Comparison of ENCODE assay signal across 8 mouse cellular contexts in genomic region chr10:112002544-112003215, GRCm38 (mm10). TPM values are rescaled to one million over a fixed set of nuclear protein-coding genes. Genes with fewer than 3 reads are reported as not detected.
A peak's percentile ranks its signal among the peaks of the same experiment; 100 is the strongest.
DNase-seq lines count a peak whose midpoint lies in the region; ATAC-seq and TF ChIP-seq lines count a peak whose summit lies in the region.

Gene Glipr1, minus strand, starts transcription at chr10:112002631.

- H3K9me3 ChIP-seq in liver, embryonic 12.5 days (replicated peaks): no peaks in the 10 kb centered on the region
- H3K9me3 ChIP-seq in hindbrain, embryonic 13.5 days: no peaks in the 10 kb centered on the region
- no peaks in the 10 kb centered on the region for H3K9me3 ChIP-seq in midbrain, embryonic 16.5 days (replicated peaks; ENCODE audit: control insufficient read depth, low read length, poor library complexity, severe bottlenecking)

- H3ac ChIP-seq in C2C12 (ENCODE audit: control insufficient read depth, insufficient read length, low read depth): no peak within 1 kb of the TSS

- H3K9ac ChIP-seq in liver, embryonic 12.5 days: no peak within 1 kb of the TSS
- H3K9ac ChIP-seq in hindbrain, embryonic 13.5 days: no peak within 1 kb of the TSS
- no peak within 1 kb of the TSS for H3K9ac ChIP-seq in midbrain, embryonic 16.5 days (ENCODE audit: low read depth, low read length)

- no peaks in the 10 kb centered on the region for H3K79me3 ChIP-seq in C2C12 (ENCODE audit: low read depth)

- no peak for TF ChIP-seq CTCF in C2C12 (IDR thresholded peaks at IDR 0.05; ENCODE audit: control insufficient read depth, insufficient read depth, insufficient read length)
- TF ChIP-seq CTCF in bone marrow, adult 2 months (IDR thresholded peaks at IDR 0.05; ENCODE audit: control insufficient read depth, insufficient read depth, low read length): no peak

- H3K27me3 ChIP-seq in C2C12 (ENCODE audit: control insufficient read depth, insufficient read depth, insufficient read length): no peaks in the 10 kb centered on the region
- H3K27me3 ChIP-seq in liver, embryonic 12.5 days (replicated peaks): no peaks in the 10 kb centered on the region
- H3K27me3 ChIP-seq in hindbrain, embryonic 13.5 days: no peaks in the 10 kb centered on the region
- H3K27me3 ChIP-seq in midbrain, embryonic 16.5 days (ENCODE audit: control insufficient read depth, insufficient read depth, low read depth, low read length): no peaks in the 10 kb centered on the region

- TF ChIP-seq POLR2A in bone marrow, adult 2 months (IDR thresholded peaks at IDR 0.05; ENCODE audit: borderline replicate concordance, control insufficient read depth, low read depth, low read length): no peak

- 5% methylated on average over 9 of the region's 9 CpGs for WGBS in bone marrow, adult 2 months
- 19% methylated on average over 9 of the region's 9 CpGs for WGBS in liver, embryonic 12.5 days (ENCODE audit: insufficient replicate concordance)
- WGBS in hindbrain, embryonic 13.5 days: 78% methylated on average over 9 of the region's 9 CpGs
- WGBS in midbrain, embryonic 16.5 days: 75% methylated on average over 9 of the region's 9 CpGs

- H3K79me2 ChIP-seq in C2C12 (ENCODE audit: control insufficient read depth, insufficient read depth): no peaks in the 10 kb centered on the region

- H3K4me2 ChIP-seq in liver, embryonic 12.5 days: peak within 1 kb of the TSS; percentile 52
- H3K4me2 ChIP-seq in hindbrain, embryonic 13.5 days: no peak within 1 kb of the TSS
- H3K4me2 ChIP-seq in midbrain, embryonic 16.5 days (ENCODE audit: low read length): no peak within 1 kb of the TSS

- H3K4me3 ChIP-seq in C2C12 (ENCODE audit: insufficient read depth, poor library complexity, severe bottlenecking): no peak within 1 kb of the TSS
- peak within 1 kb of the TSS; percentile 71 for H3K4me3 ChIP-seq in bone marrow, adult 2 months (replicated peaks; ENCODE audit: control insufficient read depth, low read depth, low read length)
- no peak within 1 kb of the TSS for H3K4me3 ChIP-seq in liver, embryonic 12.5 days
- no peak within 1 kb of the TSS for H3K4me3 ChIP-seq in hindbrain, embryonic 13.5 days
- H3K4me3 ChIP-seq in midbrain, embryonic 16.5 days (ENCODE audit: low read depth, low read length): no peak within 1 kb of the TSS

- peak; percentile 36 for DNase-seq in skeletal muscle tissue, adult 2 months (ENCODE audit: low read depth, low spot score)
- no peak for DNase-seq in layer of hippocampus, adult 9-10 months (ENCODE audit: low spot score)
- no peak for DNase-seq in urinary bladder, postnatal 4 days (ENCODE audit: low spot score in 2 of 2)

- peak within 1 kb of the TSS; percentile 92 for H3K27ac ChIP-seq in bone marrow, adult 2 months (ENCODE audit: control insufficient read depth, insufficient read depth, low read depth, low read length, poor library complexity)
- peak within 1 kb of the TSS; percentile 45 for H3K27ac ChIP-seq in liver, embryonic 12.5 days
- no peak within 1 kb of the TSS for H3K27ac ChIP-seq in hindbrain, embryonic 13.5 days
- no peak within 1 kb of the TSS for H3K27ac ChIP-seq in midbrain, embryonic 16.5 days (ENCODE audit: low read length)

- peaks cover 5% of the 10 kb centered on the region for H3K4me1 ChIP-seq in bone marrow, adult 2 months (ENCODE audit: control insufficient read depth, insufficient read depth, low read length)
- H3K4me1 ChIP-seq in liver, embryonic 12.5 days: peaks cover 34% of the 10 kb centered on the region
- H3K4me1 ChIP-seq in hindbrain, embryonic 13.5 days (replicated peaks): no peaks in the 10 kb centered on the region
- H3K4me1 ChIP-seq in midbrain, embryonic 16.5 days (ENCODE audit: control insufficient read depth, insufficient read depth, low read length): no peaks in the 10 kb centered on the region

- peak; percentile 62 for ATAC-seq in liver, embryonic 12.5 days
- no peak for ATAC-seq in hindbrain, embryonic 13.5 days (ENCODE audit: low FRiP score)
- ATAC-seq in midbrain, embryonic 16.5 days: no peak

- H3K36me3 ChIP-seq in C2C12 (ENCODE audit: control insufficient read depth, insufficient read depth): no peaks in the 10 kb centered on the region
- no peaks in the 10 kb centered on the region for H3K36me3 ChIP-seq in liver, embryonic 12.5 days
- no peaks in the 10 kb centered on the region for H3K36me3 ChIP-seq in hindbrain, embryonic 13.5 days
- H3K36me3 ChIP-seq in midbrain, embryonic 16.5 days (ENCODE audit: control insufficient read depth, insufficient read depth, low read length): no peaks in the 10 kb centered on the region

TF ChIP-seq in C2C12, 6 proteins besides CTCF, POLR2A, EP300 and RAD21:
- TF ChIP-seq CEBPB (IDR thresholded peaks at IDR 0.05; ENCODE audit: low read depth): no peak
- TF ChIP-seq MAX (IDR thresholded peaks at IDR 0.05): no peak
- TF ChIP-seq MYOG (IDR thresholded peaks at IDR 0.05; ENCODE audit: control insufficient read depth, extremely low read depth, insufficient read length): no peak
- no peak for TF ChIP-seq USF1 (IDR thresholded peaks at IDR 0.05; ENCODE audit: low read depth)
- TF ChIP-seq MYOD1 (IDR thresholded peaks at IDR 0.05; ENCODE audit: control insufficient read depth, insufficient read length, low read depth): no peak
- TF ChIP-seq FOSL1 (IDR thresholded peaks at IDR 0.05; ENCODE audit: insufficient read depth, low read length, poor library complexity, severe bottlenecking): no peak

RNA-seq across cellular contexts. Expression of gene Glipr1, which starts in this region (rescaled TPM):
- 10.3 TPM for polyA plus RNA-seq in C2C12 (2012; fragmentation: generic; extraction: Trizol)
- polyA plus RNA-seq in bone marrow, adult 2 months (2011; ENCODE audit: insufficient read depth, insufficient read length, low replicate concordance, missing spikeins): 39.6 and 115 TPM in 2 replicates
- polyA plus RNA-seq in liver, embryonic 12.5 days (2016; fragmentation: Nextera tagmentation; extraction: Ambion mirVana): 6.3 and 6.9 TPM in 2 replicates
- polyA plus RNA-seq in hindbrain, embryonic 13.5 days (2015; fragmentation: Nextera tagmentation; extraction: Ambion mirVana): 1.2 and 2.0 TPM in 2 replicates
- polyA plus RNA-seq in midbrain, embryonic 16.5 days (2015; fragmentation: Nextera tagmentation; extraction: Ambion mirVana): 0.47 and 0.82 TPM in 2 replicates

Comparison
In these comparisons a context has a peak if more than half of its experiments do, and no peak if none do; other contexts are left out.
1. H3K27ac ChIP-seq: peak in bone marrow, adult 2 months (single experiment) and liver, embryonic 12.5 days (single experiment); none in hindbrain, embryonic 13.5 days (single experiment) and midbrain, embryonic 16.5 days (single experiment).